Mouse (Mus musculus) olfactory bulb, adult 2 months (tissue): ENCODE results near the gene Tmem144. TPM values are rescaled to one million over a fixed set of nuclear protein-coding genes. Genes with fewer than 3 reads are reported as not detected.
A peak's percentile ranks its signal among the peaks of the same experiment; 100 is the strongest.

Experiments used
- H3K27ac ChIP-seq: fragments of 200-500 bp; 2 replicates; pipeline ENCODE4 v1.5.1; 2012; ENCODE audit warnings: low read depth, low read length; ENCODE audit not compliant: insufficient read depth
- H3K4me1 ChIP-seq: fragments of 200-500 bp; 2 replicates; pipeline ENCODE4 v1.6.1; 2012; ENCODE audit warnings: low read length; ENCODE audit not compliant: control insufficient read depth, insufficient read depth
- H3K4me3 ChIP-seq: fragments of 200-500 bp; 2 replicates; pipeline ENCODE4 v1.5.1; 2012; ENCODE audit warnings: mild to moderate bottlenecking, low read depth, low read length, moderate library complexity; ENCODE audit not compliant: insufficient read depth
- CTCF ChIP-seq: fragments of 200-500 bp; IDR thresholded peaks from 2 replicates; pipeline ENCODE4 v1.5.1; 2012; ENCODE audit warnings: low read depth, mild to moderate bottlenecking, low read length, moderate library complexity; ENCODE audit not compliant: insufficient read depth
- POLR2A ChIP-seq: fragments of 200-500 bp; IDR thresholded peaks from 2 replicates; pipeline ENCODE4 v1.6.1; 2012; ENCODE audit warnings: mild to moderate bottlenecking, low read depth, low read length, moderate library complexity; ENCODE audit not compliant: insufficient read depth
- WGBS: fragments of 180-500 bp; shearing (Covaris S2); methylation state at CpG from one replicate; pipeline ENCODE4 v1.1.7; 2018; 5-methylcytosine and 5-hydroxymethylcytosine counted together
- polyA plus RNA-seq: library from polyadenylated mRNA; stranded (reverse); fragments of >200 nt; gene quantifications from 2 replicates; pipeline ENCODE4 v1.2.4, GENCODE M21; 2012; ENCODE audit warnings: low replicate concordance; ENCODE audit not compliant: missing spikeins, insufficient read depth, insufficient read length

Tmem144 gene
- polyA plus RNA-seq, 1 experiment: not detected

GRCm38 (mm10) chr3:79821131-79821530 lies 31.4 kb downstream of the Tmem144 start:
- Histone ChIP-seq H3K4me1 (no peaks in the 10 kb centered on the region), H3K27ac (no peak overlapping the region), H3K4me3 (no peak overlapping the region)
- TF ChIP-seq POLR2A (no peak), CTCF (no peak)
- WGBS: 78% methylated on average over 16 of the region's 16 CpGs

GRCm38 (mm10) chr3:79818202-79818995 lies 34.2 kb downstream of the Tmem144 start:
- Histone ChIP-seq H3K4me1 (peaks cover 3% of the 10 kb centered on the region), H3K27ac (no peak overlapping the region), H3K4me3 (no peak overlapping the region)
- WGBS: 47% methylated on average over 14 of the region's 14 CpGs
- no peak for TF ChIP-seq CTCF
- no peak for TF ChIP-seq POLR2A

- no peak overlapping the region for H3K27ac ChIP-seq
- 74% methylated on average over 4 of the region's 4 CpGs for WGBS
- no peak for TF ChIP-seq CTCF
- no peak for TF ChIP-seq POLR2A
- no peak overlapping the region for H3K4me3 ChIP-seq
- H3K4me1 ChIP-seq: peaks cover 3% of the 10 kb centered on the region
Measured at GRCm38 (mm10) chr3:79816229-79816628, 36.3 kb downstream of the Tmem144 start.

- WGBS: 23% methylated on average over 19 of the region's 19 CpGs
- H3K4me3 ChIP-seq: peak overlapping the region; percentile 11; the same call in 1 of the 2 replicates
- TF ChIP-seq CTCF: peak; percentile 88
- no peak for TF ChIP-seq POLR2A
- peaks cover 3% of the 10 kb centered on the region for H3K4me1 ChIP-seq
- no peak overlapping the region for H3K27ac ChIP-seq
Measured at GRCm38 (mm10) chr3:79813814-79814490, 38.6 kb downstream of the Tmem144 start.

- Histone ChIP-seq H3K4me1 (peaks cover 3% of the 10 kb centered on the region), H3K27ac (no peak overlapping the region), H3K4me3 (no peak overlapping the region)
- no peak for TF ChIP-seq CTCF
- no peak for TF ChIP-seq POLR2A
- 87% methylated on average over 2 of the region's 2 CpGs for WGBS
Measured at GRCm38 (mm10) chr3:79812042-79812441, 40.5 kb downstream of the Tmem144 start.

- TF ChIP-seq CTCF (no peak), POLR2A (no peak)
Measured at GRCm38 (mm10) chr3:79811632-79812031, 40.9 kb downstream of the Tmem144 start.

GRCm38 (mm10) chr3:79810563-79810962 lies 42.0 kb downstream of the Tmem144 start:
- 52% methylated on average over 6 of the region's 6 CpGs for WGBS

More at GRCm38 (mm10) chr3:79811632-79812031, 40.9 kb downstream of the Tmem144 start:
- WGBS: 54% methylated on average over 3 of the region's 3 CpGs
- Histone ChIP-seq H3K4me3 (no peak overlapping the region), H3K4me1 (peaks cover 3% of the 10 kb centered on the region), H3K27ac (no peak overlapping the region)

GRCm38 (mm10) chr3:79809180-79809567 lies 43.4 kb downstream of the Tmem144 start:
- 8% methylated on average over 4 of the region's 4 CpGs for WGBS
- Histone ChIP-seq H3K27ac (no peak overlapping the region), H3K4me3 (no peak overlapping the region), H3K4me1 (peaks cover 3% of the 10 kb centered on the region)
- 0 out of 2 replicates have a peak, but pooled peaks have one; percentile 27 for TF ChIP-seq CTCF
- no peak for TF ChIP-seq POLR2A

More at GRCm38 (mm10) chr3:79810563-79810962, 42.0 kb downstream of the Tmem144 start:
- Histone ChIP-seq H3K27ac (no peak overlapping the region), H3K4me1 (peaks cover 3% of the 10 kb centered on the region), H3K4me3 (no peak overlapping the region)
- TF ChIP-seq POLR2A (no peak), CTCF (no peak)
